Mouse (Mus musculus) myocyte (in vitro differentiated cells): ENCODE measurements around the gene Mars2.

Experiments
- E2F4 ChIP-seq: IDR thresholded peaks from one replicate; pipeline ENCODE4 v1.6.1; 2011; ENCODE audit warnings: mild to moderate bottlenecking, control low read depth, moderate library complexity; ENCODE audit not compliant: insufficient read depth
- MAX ChIP-seq: IDR thresholded peaks from one replicate; pipeline ENCODE4 v1.6.1; 2011; ENCODE audit warnings: low read depth, mild to moderate bottlenecking, control low read depth
- MYOD1 ChIP-seq, 3 experiments: IDR thresholded peaks; one replicate each; pipeline ENCODE4 v1.6.1; 2011; ENCODE audit warnings: control low read depth in 2 of 3, low read depth in 2 of 3, mild to moderate bottlenecking in 2 of 3, moderate library complexity in 1 of 3; ENCODE audit not compliant: insufficient read length in 2 of 3, control insufficient read depth in 1 of 3
- MYOG ChIP-seq, 3 experiments: IDR thresholded peaks; one replicate each; pipeline ENCODE4 v1.6.1; 2011; ENCODE audit warnings: control low read depth in 2 of 3, low read depth in 2 of 3, mild to moderate bottlenecking in 2 of 3; ENCODE audit not compliant: insufficient read length in 2 of 3, control insufficient read depth in 1 of 3, insufficient read depth in 1 of 3
- POLR2A ChIP-seq: IDR thresholded peaks from one replicate; pipeline ENCODE4 v1.6.1; 2011; ENCODE audit warnings: low read depth, mild to moderate bottlenecking, control low read depth, moderate library complexity; ENCODE audit not compliant: insufficient read length
- TCF12 ChIP-seq: IDR thresholded peaks from one replicate; pipeline ENCODE4 v1.6.1; 2011; ENCODE audit warnings: mild to moderate bottlenecking, control low read depth; ENCODE audit not compliant: poor library complexity, insufficient read depth, severe bottlenecking
- TCF3 ChIP-seq: IDR thresholded peaks from one replicate; pipeline ENCODE4 v1.6.1; 2011; ENCODE audit warnings: low read depth, control low read depth; ENCODE audit not compliant: insufficient read length
- USF1 ChIP-seq: IDR thresholded peaks from one replicate; pipeline ENCODE4 v1.6.1; 2011; ENCODE audit warnings: low read depth, mild to moderate bottlenecking, control low read depth, moderate library complexity

DNA sequence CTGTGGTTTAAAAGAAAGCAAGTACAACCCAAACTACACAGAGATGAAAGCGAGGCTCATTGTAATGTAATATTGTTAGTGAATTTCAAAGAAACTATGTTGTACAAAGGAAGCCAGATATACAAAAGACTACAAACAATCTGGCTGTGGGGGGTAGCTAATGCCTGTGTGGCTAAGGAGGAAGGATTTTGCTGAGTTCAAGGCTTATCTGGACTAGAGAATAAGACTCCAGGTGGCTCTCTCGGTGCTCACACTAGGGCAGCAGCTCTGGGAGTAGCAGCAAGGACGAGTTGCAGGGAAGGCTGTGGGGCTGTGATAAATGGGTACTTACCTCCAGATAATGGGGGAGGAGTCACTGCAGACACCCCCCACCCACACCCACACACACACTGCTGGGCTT lies 38.3 kb upstream of the Mars2 start:
- no peak for TF ChIP-seq POLR2A
- no peak for TF ChIP-seq TCF12
- TF ChIP-seq E2F4: no peak
- no peak for TF ChIP-seq TCF3
- TF ChIP-seq MAX: no peak
- no peak for TF ChIP-seq USF1
- TF ChIP-seq MYOG (IDR thresholded peaks at IDR 0.05; ENCODE audit: control insufficient read depth in 1 of 3, insufficient read depth in 1 of 3, insufficient read length in 2 of 3, low read depth in 2 of 3): no peak
- no peak for TF ChIP-seq MYOD1 (IDR thresholded peaks at IDR 0.05; ENCODE audit: control insufficient read depth in 1 of 3, insufficient read length in 2 of 3, low read depth in 2 of 3)
